Mouse (Mus musculus) adrenal gland, postnatal 14 days (tissue): ENCODE measurements around the gene Sept3. TPM values are rescaled to one million over a fixed set of nuclear protein-coding genes. Genes with fewer than 3 reads are reported as not detected.
A peak's percentile ranks its signal among the peaks of the same experiment; 100 is the strongest.

Experiments
- DNase-seq: peaks from one replicate; pipeline ENCODE4 v3.0.0; 2021; ENCODE audit warnings: mixed read lengths
- total RNA-seq: library from RNA; stranded (reverse); gene quantifications from 2 replicates; pipeline ENCODE4 v1.2.3, GENCODE M21; 2021

Sept3 gene
- total RNA-seq, 1 experiment from 2014 or later = 6.1 TPM

GRCm38 (mm10) chr15:82272295-82272694 lies 2.4 kb upstream of the Sept3 start:
- no peak for DNase-seq

GRCm38 (mm10) chr15:82274927-82275901 lies 521 bp downstream of the Sept3 start:
- DNase-seq = peak; percentile 69

GRCm38 (mm10) chr15:82277591-82277990 lies 2.9 kb downstream of the Sept3 start:
- DNase-seq = no peak

GRCm38 (mm10) chr15:82280638-82281037 lies 5.9 kb downstream of the Sept3 start:
- DNase-seq = no peak

- no peak for DNase-seq
These were observed 11.5 kb downstream of the Sept3 start for GRCm38 (mm10) chr15:82286157-82286556.

GRCm38 (mm10) chr15:82290252-82290651 lies 15.6 kb downstream of the Sept3 start:
- no peak for DNase-seq

- no peak for DNase-seq
These were observed 18.2 kb downstream of the Sept3 start for GRCm38 (mm10) chr15:82292851-82293250.

- DNase-seq = no peak
These were observed 18.6 kb downstream of the Sept3 start for GRCm38 (mm10) chr15:82293271-82293711.

GRCm38 (mm10) chr15:82294059-82294458 lies 19.4 kb downstream of the Sept3 start:
- no peak for DNase-seq

GRCm38 (mm10) chr15:82298764-82299561 lies 24.3 kb downstream of the Sept3 start, which contains the start of gene Wbp2nl:
Gene Wbp2nl (plus strand): TSS chr15:82298954.
- DNase-seq = peak; percentile 13

GRCm38 (mm10) chr15:82307107-82307506 lies 32.4 kb downstream of the Sept3 start:
- DNase-seq = no peak

GRCm38 (mm10) chr15:82308416-82308815 lies 33.7 kb downstream of the Sept3 start:
- no peak for DNase-seq

- DNase-seq = peak; percentile 26
These were observed 43.1 kb downstream of the Sept3 start for GRCm38 (mm10) chr15:82317839-82318238.

- no peak for DNase-seq
These were observed 44.9 kb downstream of the Sept3 start for GRCm38 (mm10) chr15:82319613-82320012.

- DNase-seq = no peak
These were observed 47.5 kb downstream of the Sept3 start for GRCm38 (mm10) chr15:82322195-82322594.

- DNase-seq = no peak
These were observed 50.7 kb downstream of the Sept3 start for GRCm38 (mm10) chr15:82325382-82325781.

- DNase-seq = no peak
These were observed 60.5 kb downstream of the Sept3 start for GRCm38 (mm10) chr15:82335194-82335593.

GRCm38 (mm10) chr15:82336629-82337028 lies 61.9 kb downstream of the Sept3 start:
- no peak for DNase-seq

- no peak for DNase-seq
These were observed 63.2 kb downstream of the Sept3 start for GRCm38 (mm10) chr15:82337875-82338274.

GRCm38 (mm10) chr15:82338593-82339112 lies 64.0 kb downstream of the Sept3 start, which contains the start of the genes Naga, Pheta2 and Smdt1:
Gene Naga (minus strand): TSS chr15:82338925.
Gene Pheta2 (plus strand): TSS chr15:82338942.
Gene Smdt1 (plus strand): TSS chr15:82338959.
- peak; percentile 99 for DNase-seq

GRCm38 (mm10) chr15:82339150-82339549 lies 64.5 kb downstream of the Sept3 start:
- DNase-seq = no peak

GRCm38 (mm10) chr15:82339634-82340254 lies 65.1 kb downstream of the Sept3 start:
- DNase-seq = no peak
